Mouse (Mus musculus) kidney, postnatal 14 days (tissue): ENCODE measurements around the gene Enc1.

ENCODE experiments used
- DNase-seq: peaks from one replicate; pipeline ENCODE4 v3.0.0; 2022; ENCODE audit warnings: mixed read lengths

The Enc1 gene

GRCm38 (mm10) chr13:97292451-97293245 lies 51.7 kb downstream of the Enc1 start:
- DNase-seq, result no peak

GRCm38 (mm10) chr13:97295101-97295852 lies 54.4 kb downstream of the Enc1 start:
- DNase-seq, result peak; percentile 89

GRCm38 (mm10) chr13:97295853-97296219 lies 54.9 kb downstream of the Enc1 start:
- no peak for DNase-seq

- DNase-seq, result no peak
Observed at GRCm38 (mm10) chr13:97296281-97296680, 55.4 kb downstream of the Enc1 start.

- DNase-seq, result no peak
Observed at GRCm38 (mm10) chr13:97296757-97297156, 55.9 kb downstream of the Enc1 start.

- no peak for DNase-seq
Observed at GRCm38 (mm10) chr13:97297418-97298050, 56.6 kb downstream of the Enc1 start.

GRCm38 (mm10) chr13:97298896-97299295 lies 58.0 kb downstream of the Enc1 start:
- DNase-seq, result no peak

GRCm38 (mm10) chr13:97299877-97300873 lies 59.3 kb downstream of the Enc1 start:
- DNase-seq, result peak; percentile 81
